In genomic region chr1:127219621-127220020, GRCm38 (mm10) we compare ENCODE assay signal across 11 mouse cellular contexts.
"Had no signal": no experiment of that assay in that cellular context is flagged by ENCODE, and none has a peak within 500 bp of the region (broad histone marks: within the 10 kb centered on the region; RNA-seq: fewer than 3 reads in every experiment).

No protein-coding gene starts in this region.

- H3K36me3 ChIP-seq: limb, embryonic 15.5 days; liver, embryonic 13.5 days; midbrain, embryonic 10.5 days; neural tube, embryonic 13.5 days had no signal

- DNase-seq: kidney, adult 8-10 months; kidney, postnatal 25 days; liver, embryonic 13.5 days; midbrain, embryonic 14.5 days; retina, postnatal 1 day; thymus, adult 18-20 months; thymus, postnatal 25 days had no signal

- H3K27ac ChIP-seq: limb, embryonic 15.5 days; liver, embryonic 13.5 days; midbrain, embryonic 10.5 days; neural tube, embryonic 13.5 days; stomach, postnatal 0 days had no signal

- H3K27me3 ChIP-seq: limb, embryonic 15.5 days; liver, embryonic 13.5 days; neural tube, embryonic 13.5 days had no signal

- H3K4me2 ChIP-seq: limb, embryonic 15.5 days; liver, embryonic 13.5 days; neural tube, embryonic 13.5 days had no signal

- H3K9me3 ChIP-seq: limb, embryonic 15.5 days; liver, embryonic 13.5 days; midbrain, embryonic 10.5 days had no signal

- H3K9ac ChIP-seq: limb, embryonic 15.5 days; liver, embryonic 13.5 days; neural tube, embryonic 13.5 days had no signal

- H3K4me3 ChIP-seq: limb, embryonic 15.5 days; liver, embryonic 13.5 days; midbrain, embryonic 10.5 days; neural tube, embryonic 13.5 days had no signal
